Mouse (Mus musculus): ENCODE measurements at regions not wholly inside any gene's neighbourhood (a gene's known extent, or its start where the extent isn't known, plus 50 kb on each side); places are given as distances from the start of the nearest gene placed in this dataset.

DNA sequence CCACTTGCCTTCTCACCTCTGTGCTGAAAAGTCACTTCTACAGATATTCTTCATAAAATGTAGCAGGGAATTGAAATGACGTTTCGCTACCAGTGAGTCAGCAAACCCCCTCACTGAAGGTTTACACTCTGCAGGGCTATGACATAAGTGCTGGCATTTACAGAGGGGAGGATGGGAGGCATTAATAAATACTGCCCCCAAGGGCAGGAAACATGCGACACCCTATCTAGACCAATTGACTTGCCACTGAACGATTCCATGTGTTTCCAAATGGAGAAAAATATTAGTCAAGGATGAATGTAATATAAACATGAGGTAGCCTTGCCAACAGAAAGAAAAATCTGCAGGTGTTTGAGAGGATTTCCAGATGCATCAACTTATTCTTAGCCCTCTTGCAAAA is 465.5 kb downstream of the Ipo11 start:
- Histone ChIP-seq H3K4me1 (ENCODE audit: control insufficient read depth, insufficient read depth, low read length) (no peaks in the 10 kb centered on the region), H3K4me3 (ENCODE audit: insufficient read depth, low read length) (no peak overlapping the region), H3K27ac (ENCODE audit: insufficient read depth, low read length) (no peak overlapping the region)
- no peak for TF ChIP-seq CTCF (IDR thresholded peaks at IDR 0.05; ENCODE audit: extremely low read depth, insufficient read depth, low read length)
- TF ChIP-seq POLR2A (IDR thresholded peaks at IDR 0.05; ENCODE audit: extremely low read depth, insufficient read depth, low read length): no peak

DNA sequence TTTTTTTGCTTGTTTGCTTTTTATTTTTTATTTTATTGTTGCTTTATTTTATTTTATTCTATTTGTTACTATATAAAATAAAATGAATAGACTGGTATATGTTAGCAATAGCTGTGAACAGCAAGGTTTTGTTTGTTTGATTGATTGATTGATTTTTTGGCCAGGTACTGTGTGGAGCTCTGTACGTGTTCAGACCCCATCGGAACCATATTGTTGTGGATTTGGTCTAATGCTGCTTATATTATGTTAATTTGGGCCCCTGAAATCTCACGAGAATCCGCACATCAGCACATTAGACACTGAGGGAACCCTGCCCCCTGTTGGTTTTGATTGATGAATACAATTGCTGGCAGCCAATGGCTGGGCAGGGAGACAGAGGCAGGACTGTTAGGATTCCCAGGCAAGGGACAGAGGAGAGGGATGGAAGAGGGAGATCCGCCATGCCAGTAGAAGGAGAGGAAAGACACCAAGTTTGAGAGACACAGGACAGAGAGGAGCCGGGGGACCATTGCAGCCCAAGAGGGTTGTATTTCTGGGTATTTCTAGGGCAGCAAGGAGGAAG is 482.3 kb downstream of the Ipo11 start:
- H3K27ac ChIP-seq (ENCODE audit: insufficient read depth, low read length): no peak overlapping the region
- TF ChIP-seq CTCF (IDR thresholded peaks at IDR 0.05; ENCODE audit: extremely low read depth, insufficient read depth, low read length) (no peak), POLR2A (IDR thresholded peaks at IDR 0.05; ENCODE audit: extremely low read depth, insufficient read depth, low read length) (no peak)
- H3K4me3 ChIP-seq (ENCODE audit: insufficient read depth, low read length): no peak overlapping the region

DNA sequence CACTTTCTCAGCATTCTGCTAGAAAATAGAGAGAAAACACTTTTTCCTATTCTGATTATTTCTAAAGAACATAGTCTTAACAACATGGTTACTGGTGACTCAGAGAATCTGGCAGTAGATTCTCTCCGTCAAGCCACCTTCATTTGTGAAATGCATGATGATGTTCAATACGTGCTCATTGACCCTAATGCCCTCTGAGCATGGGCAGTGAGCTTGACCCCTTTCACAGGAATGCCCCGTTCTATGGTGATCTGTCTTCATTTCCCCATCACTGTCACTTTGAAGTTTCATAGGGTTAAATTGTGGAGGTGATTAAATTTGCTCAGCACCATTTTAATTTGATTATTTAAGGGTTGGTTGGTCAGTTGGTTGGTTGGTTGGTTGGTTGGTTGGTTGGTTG is 504.6 kb downstream of the Ipo11 start:
- no peak for TF ChIP-seq CTCF (IDR thresholded peaks at IDR 0.05; ENCODE audit: extremely low read depth, insufficient read depth, low read length)
- no peak for TF ChIP-seq POLR2A (IDR thresholded peaks at IDR 0.05; ENCODE audit: extremely low read depth, insufficient read depth, low read length)
- no peak overlapping the region for H3K4me3 ChIP-seq (ENCODE audit: insufficient read depth, low read length)
- no peaks in the 10 kb centered on the region for H3K4me1 ChIP-seq (ENCODE audit: control insufficient read depth, insufficient read depth, low read length)
- no peak overlapping the region for H3K27ac ChIP-seq (ENCODE audit: insufficient read depth, low read length)

More for the DNA sequence above, 482.3 kb downstream of the Ipo11 start:
- H3K4me1 ChIP-seq (ENCODE audit: control insufficient read depth, insufficient read depth, low read length): no peaks in the 10 kb centered on the region

DNA sequence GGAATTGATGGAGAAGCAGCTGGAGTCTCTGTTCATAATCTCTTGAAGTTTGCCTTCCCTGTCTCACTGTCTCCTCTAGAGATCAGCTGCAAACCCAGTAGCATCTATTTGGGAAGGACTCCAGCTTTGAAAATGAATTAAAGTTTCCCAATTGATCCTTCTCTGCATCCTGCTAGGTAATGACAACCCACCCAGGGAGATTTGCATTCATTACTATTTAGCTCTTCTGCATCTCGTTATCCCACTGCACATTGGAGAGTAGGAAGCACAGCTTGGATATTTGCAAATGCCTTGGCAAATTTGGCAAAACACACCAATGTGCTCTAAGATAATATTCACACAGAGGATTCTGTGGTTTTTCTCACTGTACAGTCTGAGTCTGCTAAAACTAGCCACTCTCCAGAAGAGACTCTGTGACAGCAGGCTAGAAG is 530.1 kb downstream of the Ipo11 start:
- Histone ChIP-seq H3K4me1 (ENCODE audit: control insufficient read depth, insufficient read depth, low read length) (no peaks in the 10 kb centered on the region; the same call in 1 of the 2 replicates), H3K4me3 (ENCODE audit: insufficient read depth, low read length) (no peak overlapping the region), H3K27ac (ENCODE audit: insufficient read depth, low read length) (no peak overlapping the region)
- TF ChIP-seq POLR2A (IDR thresholded peaks at IDR 0.05; ENCODE audit: extremely low read depth, insufficient read depth, low read length) (no peak), CTCF (IDR thresholded peaks at IDR 0.05; ENCODE audit: extremely low read depth, insufficient read depth, low read length) (no peak)

DNA sequence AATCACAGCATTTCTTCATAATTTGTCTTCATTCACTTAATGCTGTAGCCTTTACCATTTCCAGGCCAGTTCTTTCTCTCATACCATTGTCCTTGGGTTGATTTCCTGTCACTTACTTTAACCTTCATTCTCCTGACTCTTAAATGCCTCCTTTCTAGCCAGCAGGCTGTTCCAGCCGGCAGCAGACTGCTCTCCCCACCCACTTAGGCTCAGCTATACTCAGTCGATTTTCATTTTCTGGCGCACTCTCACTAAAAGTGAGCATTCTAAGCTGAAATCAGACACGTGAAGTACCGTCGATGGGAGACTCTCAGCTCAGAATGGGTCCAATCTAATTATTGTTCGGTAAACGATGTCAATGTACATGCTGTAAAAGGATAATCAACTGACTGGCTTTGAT is 544.1 kb downstream of the Ipo11 start:
- Histone ChIP-seq H3K4me1 (ENCODE audit: control insufficient read depth, insufficient read depth, low read length) (no peaks in the 10 kb centered on the region; the same call in 1 of the 2 replicates), H3K27ac (ENCODE audit: insufficient read depth, low read length) (no peak overlapping the region), H3K4me3 (ENCODE audit: insufficient read depth, low read length) (no peak overlapping the region)
- TF ChIP-seq POLR2A (IDR thresholded peaks at IDR 0.05; ENCODE audit: extremely low read depth, insufficient read depth, low read length): no peak
- no peak for TF ChIP-seq CTCF (IDR thresholded peaks at IDR 0.05; ENCODE audit: extremely low read depth, insufficient read depth, low read length)

DNA sequence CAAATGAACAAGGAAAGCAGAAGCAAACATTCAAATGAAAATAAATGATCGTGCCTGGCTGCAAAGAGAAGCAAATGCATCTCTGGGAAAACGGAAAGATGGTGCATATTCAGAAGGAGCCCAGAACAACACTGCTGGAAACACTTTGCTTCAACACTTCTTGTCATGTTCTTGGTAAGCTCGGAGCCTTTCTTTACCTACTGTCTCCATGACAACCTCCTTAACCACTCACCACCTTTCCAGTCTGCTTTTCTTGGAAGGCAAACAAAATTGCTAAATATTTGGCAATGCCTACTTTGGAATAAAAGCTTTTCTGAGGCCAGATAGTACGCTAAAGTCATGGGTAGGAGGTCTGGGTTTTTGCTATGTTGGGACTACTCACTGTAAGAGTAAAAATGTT is 548.1 kb downstream of the Ipo11 start:
- Histone ChIP-seq H3K4me3 (ENCODE audit: insufficient read depth, low read length) (no peak overlapping the region), H3K27ac (ENCODE audit: insufficient read depth, low read length) (no peak overlapping the region), H3K4me1 (ENCODE audit: control insufficient read depth, insufficient read depth, low read length) (no peaks in the 10 kb centered on the region; the same call in 1 of the 2 replicates)
- TF ChIP-seq CTCF (IDR thresholded peaks at IDR 0.05; ENCODE audit: extremely low read depth, insufficient read depth, low read length): no peak
- TF ChIP-seq POLR2A (IDR thresholded peaks at IDR 0.05; ENCODE audit: extremely low read depth, insufficient read depth, low read length): no peak

DNA sequence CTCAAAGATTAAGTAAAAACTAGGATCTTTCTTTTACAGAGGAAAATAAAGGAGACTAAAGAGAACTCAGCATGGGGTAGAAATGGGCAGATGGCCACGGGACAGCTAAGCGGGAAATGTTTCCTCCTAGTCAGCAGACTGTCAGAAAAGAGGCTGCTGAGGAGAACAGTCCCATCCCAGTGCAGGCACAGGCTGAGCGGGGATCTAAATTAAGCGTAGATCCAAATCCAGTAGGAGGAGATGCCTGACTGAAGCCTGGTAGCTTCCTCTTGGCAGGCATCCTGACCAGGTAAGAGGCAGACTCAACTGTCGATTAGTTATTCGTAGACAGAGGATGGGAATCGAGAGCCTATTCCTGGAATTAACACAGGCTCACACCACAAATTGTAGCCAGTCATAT is 569.2 kb downstream of the Ipo11 start:
- H3K4me1 ChIP-seq (ENCODE audit: control insufficient read depth, insufficient read depth, low read length): no peaks in the 10 kb centered on the region
- TF ChIP-seq POLR2A (IDR thresholded peaks at IDR 0.05; ENCODE audit: extremely low read depth, insufficient read depth, low read length) (no peak), CTCF (IDR thresholded peaks at IDR 0.05; ENCODE audit: extremely low read depth, insufficient read depth, low read length) (no peak)
- H3K27ac ChIP-seq (ENCODE audit: insufficient read depth, low read length): no peak overlapping the region
- H3K4me3 ChIP-seq (ENCODE audit: insufficient read depth, low read length): no peak overlapping the region

DNA sequence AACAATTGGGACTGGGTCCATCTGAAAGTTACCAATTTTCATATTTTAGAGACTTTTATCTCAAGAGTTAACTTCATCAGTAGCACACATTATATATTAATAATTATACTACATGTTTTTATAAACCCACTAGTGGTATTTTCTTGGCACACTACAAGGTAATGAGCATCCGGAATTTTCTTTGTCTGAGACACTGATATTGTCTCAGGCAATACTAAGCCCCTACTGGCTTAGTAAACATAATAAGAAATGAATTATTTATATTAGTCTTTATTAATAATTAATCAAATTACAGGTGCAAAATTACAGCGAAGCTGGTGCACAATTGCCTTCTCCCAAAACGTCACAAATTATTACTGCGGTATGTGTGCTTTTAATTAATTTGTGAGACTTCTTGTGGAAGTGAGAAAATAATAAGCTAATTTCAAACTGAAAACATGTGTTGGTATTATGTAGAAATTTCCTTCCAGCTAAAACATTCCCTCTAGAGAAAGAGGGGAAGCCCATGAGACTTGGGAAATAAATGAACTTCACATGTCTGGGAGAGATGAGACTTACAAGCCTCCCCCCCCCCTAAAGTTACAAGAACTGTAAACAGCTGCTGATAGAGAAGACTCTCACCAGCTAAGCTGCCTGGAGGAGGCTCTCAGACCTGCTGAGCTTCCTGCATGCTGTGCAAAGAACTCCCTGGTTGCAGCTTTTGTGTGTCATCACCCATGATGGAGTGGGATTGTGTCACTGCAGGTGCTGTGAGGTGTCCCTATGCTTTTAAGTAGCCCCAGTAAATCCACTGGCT is 583.9 kb downstream of the Ipo11 start:
- TF ChIP-seq CTCF (IDR thresholded peaks at IDR 0.05; ENCODE audit: extremely low read depth, insufficient read depth, low read length): no peak
- TF ChIP-seq POLR2A (IDR thresholded peaks at IDR 0.05; ENCODE audit: extremely low read depth, insufficient read depth, low read length): no peak
- H3K4me3 ChIP-seq (ENCODE audit: insufficient read depth, low read length): no peak overlapping the region
- H3K27ac ChIP-seq (ENCODE audit: insufficient read depth, low read length): no peak overlapping the region
- no peaks in the 10 kb centered on the region for H3K4me1 ChIP-seq (ENCODE audit: control insufficient read depth, insufficient read depth, low read length)

DNA sequence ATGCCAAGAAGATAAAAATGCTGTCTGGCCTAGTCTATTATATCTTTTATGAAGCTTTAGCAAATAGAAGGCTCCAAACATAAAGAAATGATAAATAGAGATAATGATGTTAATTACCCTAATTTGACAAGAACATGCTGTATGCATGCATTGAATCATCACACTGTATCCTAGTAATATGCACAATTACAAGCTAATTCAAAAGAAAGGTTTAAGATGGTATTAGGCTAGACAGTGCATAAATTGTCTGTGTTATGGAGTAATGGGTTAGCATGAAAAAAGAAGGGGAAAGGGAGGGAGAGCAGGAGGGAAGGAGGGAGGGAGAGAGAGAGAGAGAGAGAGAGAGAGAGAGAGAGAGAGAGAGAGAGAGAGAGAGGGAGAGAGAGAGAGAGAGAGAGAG is 604.7 kb downstream of the Ipo11 start:
- Histone ChIP-seq H3K27ac (ENCODE audit: insufficient read depth, low read length) (no peak overlapping the region), H3K4me1 (ENCODE audit: control insufficient read depth, insufficient read depth, low read length) (no peaks in the 10 kb centered on the region), H3K4me3 (ENCODE audit: insufficient read depth, low read length) (no peak overlapping the region)
- no peak for TF ChIP-seq POLR2A (IDR thresholded peaks at IDR 0.05; ENCODE audit: extremely low read depth, insufficient read depth, low read length)
- no peak for TF ChIP-seq CTCF (IDR thresholded peaks at IDR 0.05; ENCODE audit: extremely low read depth, insufficient read depth, low read length)

DNA sequence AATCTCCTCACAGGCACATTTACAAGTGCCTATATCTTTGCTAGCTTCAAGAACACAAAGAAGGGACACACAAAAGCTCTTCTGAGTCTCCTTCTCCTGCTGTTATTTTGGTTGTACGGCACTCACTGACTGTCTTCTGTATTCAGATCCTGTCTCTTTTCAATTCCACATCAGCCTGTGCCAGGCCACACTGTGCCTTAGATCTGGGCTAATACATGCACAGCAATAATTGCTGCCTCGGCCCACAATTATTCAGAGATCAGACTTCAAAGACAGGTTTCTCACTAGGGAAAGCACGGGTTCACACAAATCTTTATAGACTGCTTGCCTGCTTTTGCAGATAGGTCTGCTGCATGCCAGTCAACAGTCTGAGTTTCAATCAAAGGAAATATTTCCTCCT is 617.8 kb downstream of the Ipo11 start:
- Histone ChIP-seq H3K4me3 (ENCODE audit: insufficient read depth, low read length) (no peak overlapping the region), H3K4me1 (ENCODE audit: control insufficient read depth, insufficient read depth, low read length) (no peaks in the 10 kb centered on the region), H3K27ac (ENCODE audit: insufficient read depth, low read length) (no peak overlapping the region)
- TF ChIP-seq POLR2A (IDR thresholded peaks at IDR 0.05; ENCODE audit: extremely low read depth, insufficient read depth, low read length) (no peak), CTCF (IDR thresholded peaks at IDR 0.05; ENCODE audit: extremely low read depth, insufficient read depth, low read length) (no peak)

Data from cortical plate, adult 2 months (tissue).